Mouse (Mus musculus) adrenal gland (tissue): ENCODE results near the gene Camkmt.

Source experiments
- intact Hi-C: fragments of 180-260 bp; cut with DNase I; formaldehyde crosslinking; loops from one replicate; pipeline ENCODE4 v1.15.1; 2025

The Camkmt gene

DNA sequence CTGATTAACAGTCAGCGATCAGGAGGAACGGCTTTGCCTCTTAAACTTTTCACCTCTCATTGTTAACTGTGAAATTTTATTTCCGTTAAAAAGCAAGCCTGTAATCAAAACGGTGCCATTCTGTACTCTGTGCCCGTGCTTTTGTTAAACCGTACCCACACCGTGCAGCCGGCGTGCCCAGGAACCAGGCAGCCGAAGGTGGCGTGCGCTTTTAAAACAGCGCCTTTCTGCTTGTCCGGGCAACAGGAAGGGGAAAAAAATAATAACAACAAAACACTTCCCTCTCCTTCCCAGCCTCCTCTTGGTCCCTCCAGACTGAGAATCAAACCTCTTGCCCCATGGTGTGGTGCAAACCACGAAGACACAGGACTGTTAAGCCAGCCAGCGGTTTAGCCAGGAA lies 364.7 kb downstream of the Camkmt start:
- intact Hi-C loops = no loop called here

DNA sequence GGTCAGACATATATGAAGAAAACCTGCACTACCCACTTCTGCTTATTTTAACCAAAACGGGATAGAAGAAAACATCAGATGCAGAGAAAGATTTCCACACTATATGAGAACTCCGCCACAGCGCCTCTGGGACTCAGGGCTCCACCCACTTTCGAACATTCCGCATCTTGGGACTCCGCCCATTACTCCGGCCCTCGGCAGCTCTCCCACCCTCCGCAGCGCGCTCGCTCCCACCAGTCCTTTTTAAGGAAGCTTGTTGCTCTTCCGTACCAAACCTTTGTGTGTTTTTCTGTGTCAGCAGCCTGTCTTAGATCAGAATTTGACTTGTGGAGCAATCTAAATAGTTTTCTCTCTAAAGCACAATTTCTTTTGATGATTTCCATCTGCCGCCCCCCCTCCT lies 367.7 kb downstream of the Camkmt start:
- intact Hi-C loops = no loop called here

DNA sequence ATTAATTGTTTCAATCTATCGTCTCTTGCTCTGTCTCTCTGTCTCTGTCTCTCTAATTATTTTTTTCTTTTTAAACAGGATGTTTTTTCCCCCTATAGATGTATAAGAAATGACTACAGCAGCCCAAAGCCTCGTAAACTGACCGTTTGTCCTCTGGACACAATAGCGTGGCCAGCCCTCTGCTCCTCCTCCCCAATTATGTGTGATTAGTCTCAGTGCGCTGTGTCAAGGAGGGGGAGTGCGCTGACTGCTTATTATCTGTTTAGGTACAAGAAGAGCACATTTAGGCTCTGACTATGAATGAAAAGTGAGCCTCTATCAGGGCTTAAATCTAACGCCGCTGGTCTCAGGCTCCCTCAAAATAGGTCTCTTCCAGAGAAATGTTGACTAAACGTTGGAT lies 368.2 kb downstream of the Camkmt start:
- intact Hi-C loops = no loop called here

DNA sequence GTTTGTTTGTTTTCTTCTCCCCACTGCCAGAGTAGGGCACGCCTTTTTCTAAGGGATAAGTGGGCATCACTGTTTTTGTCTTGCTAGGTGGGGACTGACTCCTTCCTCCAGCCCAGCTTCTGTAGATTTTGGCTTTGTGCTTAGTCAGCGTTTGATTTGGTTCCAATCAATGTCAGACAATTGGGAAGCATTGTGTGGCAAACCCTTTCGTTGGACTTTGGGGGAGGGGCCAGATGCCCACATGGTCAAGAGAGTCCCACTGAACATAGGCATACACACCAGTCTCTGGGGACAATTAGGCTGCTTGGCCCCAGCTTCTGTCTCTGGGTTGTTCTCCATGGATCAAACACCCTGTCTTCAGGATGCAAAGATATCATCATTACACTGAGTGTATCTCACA lies 371.2 kb downstream of the Camkmt start:
- intact Hi-C loops = no loop called here

DNA sequence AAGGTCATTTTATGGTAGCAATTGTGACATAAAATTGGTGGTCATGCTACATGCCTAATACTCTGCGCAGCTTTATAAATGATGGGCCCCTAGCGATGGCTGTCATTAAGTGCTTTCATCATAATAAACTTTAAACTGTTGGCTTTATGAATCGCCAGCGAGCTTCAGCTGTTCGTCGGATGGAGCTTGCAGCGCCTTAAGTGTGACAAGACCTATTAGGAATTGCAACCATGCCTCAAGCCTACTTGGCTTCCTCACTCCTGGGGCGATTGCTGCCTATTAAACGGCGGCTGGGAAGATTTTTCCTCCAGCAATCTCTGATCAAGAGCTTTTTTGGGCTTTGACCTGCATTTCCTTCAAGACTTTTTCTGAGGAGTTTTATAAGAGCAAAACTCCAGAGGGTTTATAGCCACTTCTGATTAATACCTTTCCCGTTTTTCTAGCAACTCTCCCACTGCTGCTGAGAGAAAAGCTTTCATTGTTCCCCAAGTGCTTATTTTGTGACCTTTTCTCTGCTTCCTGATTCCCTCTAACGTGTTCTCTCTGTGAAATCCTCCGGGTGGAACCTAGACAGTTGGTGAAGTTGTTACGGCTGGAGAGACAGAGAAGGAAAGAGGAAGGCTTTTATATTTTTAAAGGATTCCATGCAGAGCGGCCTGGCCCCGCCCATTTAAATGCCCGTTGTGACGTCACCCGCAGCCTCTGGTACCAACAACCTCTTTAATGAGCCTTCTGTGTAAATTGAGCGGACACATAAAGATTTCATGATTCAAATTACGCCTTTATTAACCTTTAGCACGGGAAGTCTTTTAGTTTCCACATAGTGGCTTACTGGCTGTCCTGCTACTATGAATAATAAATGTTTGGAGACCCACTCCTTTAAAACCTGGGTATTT lies 373.4 kb downstream of the Camkmt start:
- intact Hi-C loops = no loop called here

DNA sequence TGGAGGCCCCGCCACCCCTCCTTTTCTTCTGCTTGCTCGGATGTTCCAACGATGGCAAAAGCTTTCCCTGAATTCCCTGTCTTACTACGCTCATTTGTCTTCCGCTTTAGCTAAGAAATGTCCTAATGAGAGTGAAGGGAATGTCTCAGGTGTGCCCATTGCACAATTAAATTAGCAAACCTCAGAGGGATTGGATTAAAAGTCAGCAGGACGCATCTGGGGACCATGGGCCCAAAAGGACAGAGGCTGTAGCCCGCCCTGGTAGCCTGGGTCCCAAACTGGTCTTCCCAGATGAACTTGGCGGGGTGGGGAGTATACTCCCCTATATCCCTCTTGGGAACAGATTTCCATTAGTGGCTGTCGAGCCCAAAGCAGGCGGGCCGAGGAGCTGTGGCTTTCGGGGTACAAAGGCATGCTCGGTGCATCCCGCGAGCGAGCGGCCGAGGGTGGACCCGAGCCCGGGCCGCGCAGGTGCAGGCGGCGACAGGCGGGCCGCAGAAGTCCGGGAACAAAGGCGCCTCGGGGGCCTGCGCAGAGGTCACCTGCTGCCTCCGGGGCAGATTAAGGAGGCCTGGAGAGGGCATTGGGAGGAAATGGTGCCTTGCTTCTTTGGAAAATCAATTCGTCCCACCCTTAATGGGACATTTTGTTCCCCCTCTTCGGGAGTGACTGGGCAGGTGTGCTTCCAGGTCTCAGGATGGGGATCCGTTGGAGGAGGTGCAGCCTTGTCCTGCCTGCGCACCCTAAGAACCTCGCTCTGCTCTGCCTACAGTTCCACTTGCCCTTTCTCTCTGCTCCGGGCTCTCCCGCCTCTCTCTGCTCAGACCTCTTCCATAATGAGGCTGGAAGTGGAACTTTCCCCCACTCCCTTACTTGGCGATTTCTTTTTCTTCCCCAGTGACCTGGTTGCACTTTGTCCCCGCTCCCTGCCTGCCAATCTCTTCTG lies 374.4 kb downstream of the Camkmt start:
- intact Hi-C loops = no loop called here

DNA sequence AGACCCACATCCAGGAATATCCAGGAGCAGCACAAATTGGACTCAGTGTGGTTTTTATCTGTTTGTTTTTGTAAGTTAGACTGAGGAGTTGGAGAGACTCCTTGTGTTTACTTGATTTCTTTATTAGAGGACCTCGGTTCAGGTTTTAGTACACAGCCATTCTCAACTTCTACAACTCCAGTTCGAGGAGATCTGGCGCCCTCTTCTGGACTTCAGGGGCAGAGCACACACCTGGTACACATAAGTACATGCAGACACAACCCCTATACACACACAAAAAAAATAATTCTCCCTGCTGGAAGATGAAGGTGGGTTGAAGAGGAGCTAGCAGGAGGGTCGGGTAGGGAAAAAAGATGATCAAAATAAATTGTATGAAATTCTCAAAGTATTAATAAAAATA lies 379.4 kb downstream of the Camkmt start:
- intact Hi-C loops = no loop called here

DNA sequence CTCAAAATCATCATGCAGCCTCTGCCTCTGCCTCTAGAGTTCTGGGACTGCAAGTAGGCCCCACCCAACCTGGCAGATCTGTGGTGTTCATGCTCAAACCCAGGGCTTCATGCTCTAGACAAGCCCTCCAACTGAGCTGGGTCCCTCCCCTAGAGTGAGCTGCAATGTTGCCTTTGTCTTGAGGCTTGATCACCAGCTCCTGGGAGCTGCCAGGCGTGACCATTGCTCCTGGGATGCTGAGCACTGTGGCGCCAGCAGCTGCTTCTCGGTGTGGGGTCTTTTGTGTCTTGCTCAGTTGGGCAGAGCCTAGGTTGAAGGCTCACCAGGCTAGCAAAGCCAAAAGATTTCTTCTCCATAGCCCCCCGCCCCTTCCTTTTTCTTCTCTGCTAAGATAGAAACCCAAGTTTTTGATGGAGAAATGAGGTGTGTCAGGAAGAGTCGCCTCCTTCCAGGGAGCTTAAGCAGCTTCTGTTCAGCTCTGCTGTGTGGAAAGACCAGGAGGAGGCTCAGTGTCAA lies 382.4 kb downstream of the Camkmt start:
- intact Hi-C loops = no loop called here

DNA sequence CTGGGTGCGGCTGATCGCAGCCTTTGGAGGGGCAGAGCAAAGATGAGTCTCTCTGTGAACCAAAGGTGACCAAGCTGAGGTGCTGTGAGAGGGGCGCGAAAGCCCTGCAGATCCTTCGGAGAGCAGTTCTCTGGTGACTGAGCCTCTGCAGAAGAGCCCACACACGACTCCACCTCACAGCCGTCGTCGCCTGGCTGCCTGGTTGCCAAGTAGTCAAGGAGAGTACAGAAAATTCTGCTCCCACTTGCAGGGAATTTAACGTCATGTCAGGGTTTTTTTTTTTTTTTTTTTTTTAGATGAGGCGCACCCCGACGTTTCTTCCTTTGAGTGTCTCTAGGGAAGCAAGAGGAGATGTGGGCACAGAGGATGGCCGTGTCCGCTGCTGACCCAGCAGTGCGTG lies 382.9 kb downstream of the Camkmt start:
- intact Hi-C loops = no loop called here

DNA sequence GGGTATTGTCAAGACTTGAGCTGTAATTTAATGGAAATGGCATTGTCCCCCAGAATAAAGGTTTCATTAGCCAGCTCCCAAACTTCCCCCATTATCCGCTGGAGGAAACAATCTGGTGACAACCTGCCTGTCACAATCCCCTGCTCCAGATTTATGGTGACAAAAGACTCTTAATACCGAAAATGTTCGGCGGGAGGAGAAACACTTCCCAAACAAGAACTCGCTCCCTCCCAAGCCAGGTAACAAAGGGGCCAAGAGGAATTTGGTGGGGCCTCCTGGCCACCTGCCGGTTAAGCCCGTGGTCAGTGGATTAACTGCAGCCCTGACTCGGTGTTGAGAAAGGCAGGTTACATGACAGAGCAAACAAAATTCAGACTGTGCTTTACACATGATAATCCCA lies 383.5 kb downstream of the Camkmt start:
- intact Hi-C loops = no loop called here

DNA sequence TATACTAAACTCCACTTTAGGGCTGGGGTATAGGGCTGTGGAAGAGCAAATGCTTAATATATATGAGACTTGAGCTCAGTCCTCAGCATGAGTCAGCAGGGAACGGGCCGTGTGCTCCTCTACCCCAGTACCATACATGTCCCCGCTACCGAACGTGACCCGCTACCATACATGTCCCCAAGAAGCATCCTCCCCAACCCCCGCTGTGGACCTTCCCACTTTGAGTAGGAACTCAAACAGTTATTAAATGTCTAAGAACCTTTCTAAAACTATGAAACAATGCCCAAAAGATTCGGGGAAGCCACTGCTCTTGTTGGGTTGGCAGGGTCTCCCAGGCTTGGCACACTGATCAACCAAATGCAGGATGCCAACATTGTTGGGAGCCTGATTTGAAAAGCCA lies 390.9 kb downstream of the Camkmt start:
- intact Hi-C loops = loop anchor here (10.0 kb wide), 1 partner anchor 144 kb away; no protein-coding TSS in a partner anchor

DNA sequence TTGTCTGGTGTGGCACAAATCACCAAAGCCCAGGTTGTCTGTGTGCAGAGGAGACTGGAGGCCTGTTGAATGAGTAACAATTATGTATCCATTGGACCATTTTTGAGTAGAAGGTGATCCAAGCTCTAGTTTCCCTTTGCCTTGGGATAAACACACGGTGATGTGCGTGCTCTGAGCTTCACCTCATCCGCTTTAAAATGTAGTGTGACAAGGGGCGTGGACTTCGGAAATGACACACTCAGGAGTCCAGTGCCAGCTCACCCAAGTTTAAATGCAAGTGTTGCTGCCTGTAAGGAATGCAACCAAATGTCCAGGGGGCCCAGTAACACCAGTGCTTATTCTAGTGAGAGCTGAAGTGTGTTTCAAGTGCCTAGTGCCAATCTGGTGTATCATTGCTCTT lies 392.7 kb downstream of the Camkmt start:
- intact Hi-C loops = loop anchor here (10.0 kb wide), 1 partner anchor 142 kb away; no protein-coding TSS in a partner anchor

DNA sequence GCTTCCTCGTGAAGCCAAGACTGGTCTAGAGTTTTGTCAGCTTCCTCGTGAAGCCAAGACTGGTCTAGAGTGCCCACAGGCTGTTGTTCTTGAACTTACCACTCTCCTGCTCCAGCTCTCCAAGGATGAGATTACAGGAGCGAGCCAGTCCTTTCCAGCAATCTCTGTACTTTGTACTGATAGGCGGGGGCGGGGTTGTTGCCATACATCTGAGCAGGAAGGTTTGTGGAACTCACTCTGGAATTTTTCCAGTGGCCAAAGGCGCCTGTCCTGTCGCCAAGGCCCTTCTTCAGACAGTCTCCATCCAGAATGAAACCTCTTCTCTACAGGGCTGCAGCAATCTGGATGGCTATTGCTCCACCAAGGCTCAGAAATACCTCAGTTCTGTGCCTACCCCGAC lies 393.7 kb downstream of the Camkmt start:
- intact Hi-C loops = loop anchor here (10.0 kb wide), 1 partner anchor 141 kb away; no protein-coding TSS in a partner anchor

DNA sequence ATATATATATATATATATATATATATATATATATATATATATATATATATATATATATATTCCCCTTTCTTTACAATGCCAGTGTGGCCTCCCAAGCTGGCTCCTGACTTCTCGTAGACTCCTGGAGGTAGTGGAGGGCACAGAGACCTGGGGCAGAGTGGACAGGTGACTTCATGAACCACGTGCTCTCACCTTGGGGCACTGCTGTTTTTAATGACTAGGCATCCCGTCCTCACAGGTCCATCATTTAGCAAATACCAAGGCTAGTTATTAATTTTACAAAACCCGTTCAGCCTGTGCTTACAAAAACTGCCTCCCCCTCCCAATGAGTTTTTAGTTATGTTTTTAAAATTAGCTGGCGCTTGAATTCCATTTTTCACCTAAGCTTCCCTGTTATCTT lies 394.2 kb downstream of the Camkmt start:
- intact Hi-C loops = loop anchor here (10.0 kb wide), 1 partner anchor 140 kb away; no protein-coding TSS in a partner anchor

DNA sequence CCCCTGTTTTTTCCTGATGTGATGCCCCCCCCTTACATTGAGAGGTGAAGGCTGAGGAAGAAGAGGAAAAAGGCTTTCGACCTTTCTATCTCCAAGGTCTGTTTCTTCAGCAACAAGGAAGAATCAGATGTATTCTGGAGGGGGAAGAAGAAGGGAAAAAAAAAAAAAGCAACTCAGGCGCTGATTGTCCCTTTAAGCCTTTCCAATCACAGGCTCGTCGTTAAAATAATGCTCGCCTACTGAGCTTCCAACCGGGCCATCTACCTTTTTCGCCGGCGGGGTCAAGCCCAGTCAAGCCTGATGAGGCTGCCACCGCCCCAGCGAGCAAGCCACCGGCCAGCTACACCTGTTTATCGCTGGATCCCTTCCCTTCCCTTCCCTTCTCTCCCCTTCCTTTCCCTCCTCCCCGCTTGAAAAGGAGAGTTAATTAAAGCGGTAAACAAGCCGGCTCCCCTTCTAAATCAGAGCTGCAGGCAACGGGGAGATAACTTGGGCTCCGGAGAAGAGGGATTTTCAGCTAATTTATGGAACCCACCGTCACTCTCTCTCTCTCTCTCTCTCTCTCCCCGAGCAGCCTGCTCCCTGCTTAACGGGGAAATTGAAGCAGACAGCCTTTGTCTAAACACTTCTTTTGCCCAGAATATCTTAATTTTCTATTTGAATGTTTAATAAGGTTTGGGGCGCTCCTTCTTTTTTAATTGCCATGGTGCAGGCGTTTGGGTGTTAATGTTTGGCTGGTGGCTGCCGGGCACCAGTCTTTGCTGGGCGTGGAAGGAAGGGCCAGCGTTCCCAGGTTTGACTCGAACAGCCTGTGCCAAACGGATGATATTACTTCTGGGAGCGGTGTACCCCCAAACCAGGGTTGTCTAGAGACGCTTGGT lies 395.0 kb downstream of the Camkmt start:
- intact Hi-C loops = loop anchor here (10.0 kb wide), 1 partner anchor 139 kb away; no protein-coding TSS in a partner anchor

DNA sequence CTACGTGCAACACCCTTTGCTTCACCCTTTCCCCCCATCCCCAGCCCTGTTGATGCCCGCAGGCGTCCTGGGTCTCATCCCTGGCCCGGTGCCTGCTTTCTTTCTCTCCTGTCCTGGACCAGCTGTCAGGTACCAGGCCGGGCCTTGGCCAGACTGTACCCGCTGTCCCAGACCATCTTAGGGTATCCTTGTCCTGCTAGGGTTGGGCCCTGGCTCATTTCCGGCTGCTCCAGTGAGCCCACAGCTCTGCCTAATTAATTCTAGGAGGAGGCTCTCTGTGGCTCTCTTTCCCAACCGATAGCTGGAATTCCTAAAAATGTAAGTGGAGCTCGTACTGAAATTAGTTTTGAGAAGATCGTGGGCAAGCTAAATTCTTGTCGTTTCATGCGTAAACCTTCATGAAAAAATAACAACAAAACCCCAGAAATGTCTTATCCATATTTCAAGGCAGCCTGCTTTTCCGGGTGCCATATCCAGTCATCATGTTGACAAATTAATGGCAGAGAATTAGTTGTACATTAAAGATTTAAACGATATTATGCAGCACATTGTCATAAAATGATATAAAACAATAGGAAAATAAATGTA lies 395.7 kb downstream of the Camkmt start:
- intact Hi-C loops = loop anchor here (10.0 kb wide), 1 partner anchor 139 kb away; no protein-coding TSS in a partner anchor

DNA sequence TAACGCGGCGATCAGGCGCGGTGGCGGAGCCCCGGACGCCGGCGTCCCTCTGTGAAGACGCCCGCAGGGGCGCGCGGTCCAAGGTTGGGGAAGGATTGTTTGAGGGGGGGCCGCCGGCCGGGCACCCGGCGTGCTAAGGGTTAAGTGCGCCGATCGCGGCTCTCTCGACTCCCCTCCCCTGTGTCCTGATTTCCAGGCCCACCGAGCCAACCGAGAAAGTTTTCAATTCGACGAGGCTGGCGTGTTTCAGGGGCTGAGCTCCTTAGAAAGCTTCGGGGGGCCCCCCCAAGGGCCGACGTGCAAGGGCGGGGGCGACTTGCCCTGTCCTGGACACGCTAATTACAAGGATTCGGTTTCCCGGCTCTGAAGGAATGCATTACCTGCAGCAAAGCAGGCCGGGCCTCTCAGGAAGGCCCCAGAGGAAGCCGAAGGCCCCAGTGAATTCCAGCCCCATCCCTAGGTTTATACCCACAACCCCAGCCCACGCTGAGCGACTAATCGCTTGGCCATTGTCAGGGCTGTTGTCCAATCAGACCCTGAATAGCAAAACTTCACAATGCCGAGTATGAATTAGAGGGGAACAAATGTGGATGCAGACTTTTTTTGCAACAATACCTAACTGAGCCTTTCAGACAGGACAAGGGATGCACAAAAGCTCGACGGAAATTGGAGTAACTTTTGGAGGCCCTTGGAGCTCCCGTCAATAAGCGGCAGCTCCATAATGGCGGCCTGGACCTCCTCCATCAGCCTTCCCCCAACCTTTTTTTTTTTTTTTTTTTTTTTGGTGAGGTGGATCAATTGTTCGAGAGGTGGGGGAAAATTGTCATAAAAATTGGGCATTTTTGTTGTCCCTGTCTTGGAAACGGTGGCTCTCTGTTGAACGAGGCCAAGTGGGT lies 396.5 kb downstream of the Camkmt start:
- intact Hi-C loops = loop anchor here (10.0 kb wide), 1 partner anchor 138 kb away; no protein-coding TSS in a partner anchor

DNA sequence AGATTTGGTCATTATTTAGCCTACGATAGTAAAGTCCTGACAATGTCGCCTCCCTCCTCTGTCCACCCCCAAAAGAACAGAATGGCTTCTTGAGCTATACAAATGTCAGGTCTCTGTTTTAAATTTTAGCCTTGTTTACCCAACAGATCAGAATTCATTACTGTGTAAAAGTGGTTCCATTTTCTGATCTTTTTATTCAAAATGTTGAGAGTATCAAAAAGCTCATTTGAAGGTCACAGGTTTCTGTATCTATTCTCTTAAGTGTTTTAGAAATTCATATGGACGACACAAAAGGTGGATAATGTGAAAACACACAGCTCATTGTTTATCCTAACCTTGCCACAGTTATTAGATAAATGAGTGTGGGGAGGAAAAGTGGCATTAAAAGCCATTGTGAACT lies 397.2 kb downstream of the Camkmt start:
- intact Hi-C loops = loop anchor here (10.0 kb wide), 1 partner anchor 137 kb away; no protein-coding TSS in a partner anchor
